Mouse (Mus musculus) C2C12 (cell line): Measurements from ENCODE around the gene Prr5.

Experiments used
- CTCF ChIP-seq: IDR thresholded peaks from one replicate; pipeline ENCODE4 v1.5.1; 2011; ENCODE audit not compliant: control insufficient read depth, insufficient read depth, insufficient read length
- MYOD1 ChIP-seq: IDR thresholded peaks from one replicate; pipeline ENCODE4 v1.6.1; 2011; ENCODE audit warnings: low read depth; ENCODE audit not compliant: control insufficient read depth, insufficient read length

GRCm38 (mm10) chr15:84621722-84622428, 47.5 kb upstream of the Prr5 start:
- TF ChIP-seq CTCF (no peak), MYOD1 (no peak)
